Mouse (Mus musculus): ENCODE data around the gene Dhx58. TPM values are rescaled to one million over a fixed set of nuclear protein-coding genes. Genes with fewer than 3 reads are reported as not detected.
"Not testable (repeated sequence)": the region's sequence is repeated elsewhere in the genome, so short reads cannot be mapped to it uniquely, and the experiment has no call there.

The Dhx58 gene
- polyA plus RNA-seq, 1 experiment from 2014 or later, result 2.1 TPM

DNA sequence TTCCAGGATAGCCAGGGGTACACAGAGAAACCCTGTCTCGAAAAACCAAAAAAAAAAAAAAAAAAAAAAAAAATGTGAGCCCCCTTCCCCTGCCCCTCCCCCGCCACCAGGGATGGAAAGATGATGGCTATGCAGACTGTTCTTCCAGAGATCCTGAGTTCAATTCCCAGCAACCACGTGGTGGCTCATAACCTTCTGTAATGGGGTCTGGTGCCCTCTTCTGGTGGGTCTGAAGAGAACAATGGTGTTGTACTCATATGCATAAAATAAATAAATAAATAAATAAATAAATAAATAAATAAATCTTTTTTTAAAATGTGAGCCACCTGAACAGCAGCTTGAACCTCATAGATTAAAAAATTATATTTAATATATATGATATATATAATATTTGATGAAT lies 48.5 kb downstream of the Dhx58 start:
- not testable (repeated sequence) for H3K4me3 ChIP-seq (replicated peaks; ENCODE audit: low read depth, low read length); H3K4me2 ChIP-seq (ENCODE audit: low read length); H3K9me3 ChIP-seq (ENCODE audit: control insufficient read depth, low read length); H3K9ac ChIP-seq (replicated peaks; ENCODE audit: low read length); H3K27ac ChIP-seq (replicated peaks; ENCODE audit: low read depth, low read length); H3K4me1 ChIP-seq (ENCODE audit: control insufficient read depth, insufficient read depth, low read length); H3K36me3 ChIP-seq (ENCODE audit: control insufficient read depth, insufficient read depth, low read length); DNase-seq; H3K27me3 ChIP-seq (ENCODE audit: control insufficient read depth, insufficient read depth, low read length); ATAC-seq (ENCODE audit: low FRiP score, low TSS enrichment)
- 44% methylated on average over 2 of the region's 3 CpGs for WGBS

DNA sequence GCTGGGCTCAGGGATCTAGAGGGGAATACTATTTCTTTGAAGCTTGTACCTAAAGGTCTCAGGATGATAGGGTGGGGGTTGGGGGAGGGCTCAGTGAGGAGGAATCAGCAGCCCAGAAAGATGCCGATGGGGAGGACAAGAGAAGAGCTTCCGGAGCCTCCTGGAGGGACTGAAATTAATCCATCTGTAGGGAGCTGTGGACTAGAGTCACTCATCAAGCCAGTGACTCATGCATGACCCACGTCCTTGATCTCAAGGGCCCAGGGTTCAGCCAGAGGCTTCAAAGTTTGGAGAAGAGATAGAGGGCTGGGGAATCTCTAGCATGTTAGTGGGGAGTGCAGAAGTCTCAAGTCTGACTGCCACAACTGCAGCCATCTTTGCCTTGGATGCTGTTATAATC lies 52.3 kb downstream of the Dhx58 start:
- no peaks in the 10 kb centered on the region for H3K9me3 ChIP-seq (ENCODE audit: control insufficient read depth, low read length)
- H3K4me1 ChIP-seq (ENCODE audit: control insufficient read depth, insufficient read depth, low read length), result peaks cover 3% of the 10 kb centered on the region; the same call in 1 of the 2 replicates
- no peak overlapping the region for H3K4me2 ChIP-seq (ENCODE audit: low read length)
- WGBS, result 17% methylated on average over 3 of the region's 3 CpGs
- no peak overlapping the region for H3K4me3 ChIP-seq (replicated peaks; ENCODE audit: low read depth, low read length)
- DNase-seq (no peak), ATAC-seq (ENCODE audit: low FRiP score, low TSS enrichment) (no peak)
- no peaks in the 10 kb centered on the region for H3K36me3 ChIP-seq (ENCODE audit: control insufficient read depth, insufficient read depth, low read length)
- H3K27me3 ChIP-seq (ENCODE audit: control insufficient read depth, insufficient read depth, low read length), result peaks cover 3% of the 10 kb centered on the region; the same call in 1 of the 2 replicates
- no peak overlapping the region for H3K27ac ChIP-seq (replicated peaks; ENCODE audit: low read depth, low read length)
- no peak overlapping the region for H3K9ac ChIP-seq (replicated peaks; ENCODE audit: low read length)

DNA sequence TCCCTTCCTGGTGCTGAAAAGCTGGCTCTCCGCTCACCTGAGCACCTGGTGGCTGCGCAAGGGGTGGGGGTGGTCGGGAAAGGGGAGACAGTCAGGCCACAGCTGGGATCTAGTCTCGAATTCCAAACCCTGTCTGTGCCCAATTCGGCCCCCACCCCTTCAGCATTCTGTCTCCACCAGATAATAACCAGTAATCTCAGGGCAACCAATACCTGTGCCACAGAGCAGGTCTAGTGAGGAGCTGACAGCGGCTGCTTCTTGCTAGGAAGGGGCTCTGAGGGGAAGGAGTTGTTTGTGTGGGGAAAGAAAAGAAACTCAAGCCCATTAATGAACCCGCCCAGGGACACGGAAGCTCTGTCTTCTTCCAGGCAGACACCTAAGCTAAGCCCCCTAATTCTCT lies 52.9 kb downstream of the Dhx58 start:
- DNase-seq, result no peak
- WGBS, result 20% methylated on average over 8 of the region's 8 CpGs
- no peak overlapping the region for H3K27ac ChIP-seq (replicated peaks; ENCODE audit: low read depth, low read length)

DNA sequence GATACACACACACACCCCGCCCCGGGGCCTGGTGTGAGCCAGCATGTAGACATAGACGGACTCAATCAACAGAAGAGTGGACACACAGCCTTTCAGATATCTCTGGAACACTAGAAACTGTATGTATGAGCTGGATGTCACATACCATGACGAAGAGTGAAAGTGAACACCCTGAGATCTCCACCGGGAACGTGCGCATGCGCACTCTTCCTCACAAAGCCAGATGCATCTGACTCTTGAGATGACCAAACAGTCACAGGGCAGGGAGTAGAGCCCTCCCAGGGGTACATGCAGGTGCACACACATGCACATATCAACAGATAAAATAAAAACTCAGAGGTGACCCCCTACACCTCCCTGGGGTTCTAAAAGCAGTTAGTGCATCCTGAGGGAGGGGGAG lies 55.7 kb downstream of the Dhx58 start:
- no peak for ATAC-seq (ENCODE audit: low FRiP score, low TSS enrichment)
- 87% methylated on average over 8 of the region's 8 CpGs for whole genome bisulfite sequencing

More for the DNA sequence above, 52.9 kb downstream of the Dhx58 start:
- Histone ChIP-seq H3K27me3 (ENCODE audit: control insufficient read depth, insufficient read depth, low read length) (peaks cover 3% of the 10 kb centered on the region; the same call in 1 of the 2 replicates), H3K9me3 (ENCODE audit: control insufficient read depth, low read length) (no peaks in the 10 kb centered on the region), H3K4me3 (replicated peaks; ENCODE audit: low read depth, low read length) (no peak overlapping the region), H3K4me1 (ENCODE audit: control insufficient read depth, insufficient read depth, low read length) (no peaks in the 10 kb centered on the region), H3K4me2 (ENCODE audit: low read length) (no peak overlapping the region), H3K36me3 (ENCODE audit: control insufficient read depth, insufficient read depth, low read length) (no peaks in the 10 kb centered on the region), H3K9ac (replicated peaks; ENCODE audit: low read length) (no peak overlapping the region)
- no peak for ATAC-seq (ENCODE audit: low FRiP score, low TSS enrichment)

DNA sequence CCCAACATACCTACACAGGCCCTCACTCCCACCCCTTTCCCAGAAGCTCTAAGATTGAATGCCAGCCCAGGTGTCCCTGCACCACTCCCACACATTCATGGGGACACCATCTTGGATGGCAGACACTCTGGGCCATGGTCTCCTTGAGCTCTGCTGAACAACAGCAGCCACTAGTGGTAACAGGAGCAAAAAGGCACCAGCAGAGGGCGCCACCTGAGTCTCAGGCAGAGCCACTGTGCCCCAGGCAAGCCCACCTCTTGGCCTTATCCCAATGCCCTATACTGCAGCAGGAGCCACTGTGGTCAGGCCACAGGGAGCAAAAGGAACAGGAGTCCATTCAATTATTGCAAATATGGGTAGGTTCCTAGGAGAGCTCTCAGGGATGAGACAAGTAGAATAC lies 57.8 kb downstream of the Dhx58 start:
- Histone ChIP-seq H3K4me3 (replicated peaks; ENCODE audit: low read depth, low read length) (no peak overlapping the region), H3K9me3 (ENCODE audit: control insufficient read depth, low read length) (no peaks in the 10 kb centered on the region), H3K4me1 (ENCODE audit: control insufficient read depth, insufficient read depth, low read length) (no peaks in the 10 kb centered on the region), H3K9ac (replicated peaks; ENCODE audit: low read length) (no peak overlapping the region), H3K4me2 (ENCODE audit: low read length) (no peak overlapping the region), H3K27ac (replicated peaks; ENCODE audit: low read depth, low read length) (no peak overlapping the region), H3K27me3 (ENCODE audit: control insufficient read depth, insufficient read depth, low read length) (peaks cover 3% of the 10 kb centered on the region; the same call in 1 of the 2 replicates), H3K36me3 (ENCODE audit: control insufficient read depth, insufficient read depth, low read length) (no peaks in the 10 kb centered on the region)
- ATAC-seq (ENCODE audit: low FRiP score, low TSS enrichment), result no peak
- WGBS, result 18% methylated on average over 1 of the region's 1 CpGs
- peak; percentile 58 for DNase-seq

More for the DNA sequence above, 55.7 kb downstream of the Dhx58 start:
- Histone ChIP-seq H3K4me2 (ENCODE audit: low read length) (no peak overlapping the region), H3K4me1 (ENCODE audit: control insufficient read depth, insufficient read depth, low read length) (no peaks in the 10 kb centered on the region), H3K36me3 (ENCODE audit: control insufficient read depth, insufficient read depth, low read length) (no peaks in the 10 kb centered on the region), H3K27me3 (ENCODE audit: control insufficient read depth, insufficient read depth, low read length) (peaks cover 3% of the 10 kb centered on the region; the same call in 1 of the 2 replicates), H3K27ac (replicated peaks; ENCODE audit: low read depth, low read length) (no peak overlapping the region), H3K4me3 (replicated peaks; ENCODE audit: low read depth, low read length) (no peak overlapping the region), H3K9me3 (ENCODE audit: control insufficient read depth, low read length) (no peaks in the 10 kb centered on the region), H3K9ac (replicated peaks; ENCODE audit: low read length) (no peak overlapping the region)
- DNase-seq, result no peak

Other genes with a start within 250 kb of the Dhx58 start
- 17.6 and 18.8 TPM in 2 replicates for gene Klhl11, start 231.5 kb downstream of the Dhx58 start, polyA plus RNA-seq (2014; fragmentation: Nextera tagmentation; extraction: Ambion mirVana)
- 161 and 219 TPM in 2 replicates for gene Acly, start 176.3 kb downstream of the Dhx58 start, polyA plus RNA-seq (2014; fragmentation: Nextera tagmentation; extraction: Ambion mirVana)
- gene Ttc25, start 158.7 kb downstream of the Dhx58 start, polyA plus RNA-seq (2014; fragmentation: Nextera tagmentation; extraction: Ambion mirVana), result 1.9 and 2.5 TPM in 2 replicates
- gene Cnp, start 129.4 kb downstream of the Dhx58 start, polyA plus RNA-seq (2014; fragmentation: Nextera tagmentation; extraction: Ambion mirVana), result 24.8 and 28.7 TPM in 2 replicates
- gene Nkiras2, start 85.0 kb downstream of the Dhx58 start, polyA plus RNA-seq (2014; fragmentation: Nextera tagmentation; extraction: Ambion mirVana), result 125 and 129 TPM in 2 replicates
- gene Dnajc7, start 84.1 kb downstream of the Dhx58 start, polyA plus RNA-seq (2014; fragmentation: Nextera tagmentation; extraction: Ambion mirVana), result 93.7 and 108 TPM in 2 replicates
- gene Zfp385c, start 11.8 kb downstream of the Dhx58 start, polyA plus RNA-seq (2014; fragmentation: Nextera tagmentation; extraction: Ambion mirVana), result 0.41 and 0.49 TPM in 2 replicates
- gene Kat2a, start 8.2 kb upstream of the Dhx58 start, polyA plus RNA-seq (2014; fragmentation: Nextera tagmentation; extraction: Ambion mirVana), result 50.0 and 53.7 TPM in 2 replicates
- gene Hspb9, start 9.6 kb upstream of the Dhx58 start, polyA plus RNA-seq (2014; fragmentation: Nextera tagmentation; extraction: Ambion mirVana), result 0.70 TPM in 1 of 2 replicates, not detected in the other
- 86.8 and 156 TPM in 2 replicates for gene Rab5c, start 33.9 kb upstream of the Dhx58 start, polyA plus RNA-seq (2014; fragmentation: Nextera tagmentation; extraction: Ambion mirVana)
- gene Kcnh4, start 55.7 kb upstream of the Dhx58 start, polyA plus RNA-seq (2014; fragmentation: Nextera tagmentation; extraction: Ambion mirVana), result 9.8 and 13.0 TPM in 2 replicates
- gene Hcrt, start 58.7 kb upstream of the Dhx58 start, polyA plus RNA-seq (2014; fragmentation: Nextera tagmentation; extraction: Ambion mirVana), result 0.55 TPM in 1 of 2 replicates, not detected in the other
- 3.0 TPM in 2 replicates for gene Ghdc, start 66.7 kb upstream of the Dhx58 start, polyA plus RNA-seq (2014; fragmentation: Nextera tagmentation; extraction: Ambion mirVana)
- 17.2 and 18.6 TPM in 2 replicates for gene Stat5b, start 146.5 kb upstream of the Dhx58 start, polyA plus RNA-seq (2014; fragmentation: Nextera tagmentation; extraction: Ambion mirVana)
- gene Stat5a, start 155.1 kb upstream of the Dhx58 start, polyA plus RNA-seq (2014; fragmentation: Nextera tagmentation; extraction: Ambion mirVana), result 1.7 and 1.9 TPM in 2 replicates
- gene Stat3, start 235.3 kb upstream of the Dhx58 start, polyA plus RNA-seq (2014; fragmentation: Nextera tagmentation; extraction: Ambion mirVana), result 29.6 and 30.6 TPM in 2 replicates